Comparison of ENCODE assay signal across 14 mouse cellular contexts in the genomic region with DNA sequence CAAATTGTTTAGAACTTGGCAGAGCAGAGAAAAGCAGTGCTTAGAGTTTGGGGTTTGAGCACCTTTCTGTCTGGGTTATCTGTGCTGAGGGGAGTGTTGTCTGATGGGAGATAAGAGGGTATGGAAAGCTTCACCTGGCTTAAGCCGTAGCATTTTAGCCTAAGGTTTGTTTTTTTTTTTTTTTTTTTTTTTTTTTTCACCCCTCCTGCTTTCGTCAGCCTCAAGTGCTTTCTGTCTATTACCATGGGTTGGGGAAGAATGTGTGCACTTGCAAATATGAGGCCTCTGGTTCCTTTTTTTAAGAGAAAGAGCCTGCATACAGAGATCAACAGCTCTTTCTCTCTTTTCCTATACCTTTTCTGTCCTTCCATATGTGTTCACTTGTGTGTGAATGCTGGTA. TPM values are rescaled to one million over a fixed set of nuclear protein-coding genes. Genes with fewer than 3 reads are reported as not detected.
DNase-seq lines count a peak whose midpoint lies in the region; ATAC-seq and TF ChIP-seq lines count a peak whose summit lies in the region.
"Had no signal": no experiment of that assay in that cellular context is flagged by ENCODE, and none has a peak within 500 bp of the region (broad histone marks: within the 10 kb centered on the region; RNA-seq: fewer than 3 reads in every experiment).

No protein-coding gene starts in this region.

- no peak overlapping the region for H3K4me3 ChIP-seq in kidney, embryonic 15.5 days (replicated peaks)
- peak overlapping the region; percentile 90; the same call in 1 of the 2 replicates for H3K4me3 ChIP-seq in embryonic facial prominence, embryonic 10.5 days
- H3K4me3 ChIP-seq in forebrain, postnatal 0 days (ENCODE audit: low read depth, low read length) = no peak overlapping the region
- H3K4me3 ChIP-seq in midbrain, embryonic 13.5 days (replicated peaks) = no peak overlapping the region

- no peak for ATAC-seq in kidney, embryonic 15.5 days (replicated peaks; ENCODE audit: low FRiP score)
- no peak for ATAC-seq in forebrain, postnatal 0 days
- no peak for ATAC-seq in midbrain, embryonic 13.5 days
- ATAC-seq: intestine, embryonic 16.5 days had no signal

- H3K27ac ChIP-seq in kidney, embryonic 15.5 days = no peak overlapping the region
- H3K27ac ChIP-seq in embryonic facial prominence, embryonic 10.5 days (replicated peaks) = no peak overlapping the region
- no peak overlapping the region for H3K27ac ChIP-seq in forebrain, postnatal 0 days (ENCODE audit: low read depth, low read length)
- H3K27ac ChIP-seq in midbrain, embryonic 13.5 days = no peak overlapping the region

- H3K27me3 ChIP-seq in kidney, embryonic 15.5 days = no peaks in the 10 kb centered on the region
- H3K27me3 ChIP-seq in embryonic facial prominence, embryonic 10.5 days (replicated peaks; ENCODE audit: low read depth, poor library complexity, severe bottlenecking) = no peaks in the 10 kb centered on the region; the same call in 1 of the 2 replicates
- no peaks in the 10 kb centered on the region for H3K27me3 ChIP-seq in forebrain, postnatal 0 days (ENCODE audit: insufficient read depth, low read length)
- peaks cover under 1% of the 10 kb centered on the region; the same call in 1 of the 2 replicates for H3K27me3 ChIP-seq in midbrain, embryonic 13.5 days

- H3K9ac ChIP-seq in kidney, embryonic 15.5 days = no peak overlapping the region
- H3K9ac ChIP-seq in forebrain, postnatal 0 days = no peak overlapping the region
- H3K9ac ChIP-seq in midbrain, embryonic 13.5 days (replicated peaks) = no peak overlapping the region

- H3K4me1 ChIP-seq in kidney, embryonic 15.5 days = peaks cover 18% of the 10 kb centered on the region
- H3K4me1 ChIP-seq in embryonic facial prominence, embryonic 10.5 days = peaks cover 14% of the 10 kb centered on the region
- H3K4me1 ChIP-seq in forebrain, postnatal 0 days (ENCODE audit: insufficient read depth) = no peaks in the 10 kb centered on the region; the same call in 1 of the 2 replicates
- peaks cover 20% of the 10 kb centered on the region for H3K4me1 ChIP-seq in midbrain, embryonic 13.5 days (replicated peaks)

- no peak for TF ChIP-seq CTCF in forebrain, postnatal 0 days (IDR thresholded peaks at IDR 0.05; ENCODE audit: low read depth)

- H3K4me2 ChIP-seq in kidney, embryonic 15.5 days = peak overlapping the region; percentile 66; the same call in 1 of the 2 replicates
- H3K4me2 ChIP-seq in forebrain, postnatal 0 days (ENCODE audit: low read depth) = 0 out of 2 replicates have a peak overlapping the region, but pooled peaks have one; percentile 74
- peak overlapping the region; percentile 93 for H3K4me2 ChIP-seq in midbrain, embryonic 13.5 days (replicated peaks)

- 77% methylated on average over 2 of the region's 2 CpGs for WGBS in kidney, embryonic 15.5 days
- WGBS in embryonic facial prominence, embryonic 10.5 days = 91% methylated on average over 2 of the region's 2 CpGs
- WGBS in forebrain, postnatal 0 days = 88% methylated on average over 2 of the region's 2 CpGs
- WGBS in midbrain, embryonic 13.5 days = 92% methylated on average over 2 of the region's 2 CpGs

- peaks cover 42% of the 10 kb centered on the region for H3K36me3 ChIP-seq in kidney, embryonic 15.5 days
- H3K36me3 ChIP-seq in embryonic facial prominence, embryonic 10.5 days (replicated peaks) = peaks cover 45% of the 10 kb centered on the region
- peaks cover 28% of the 10 kb centered on the region for H3K36me3 ChIP-seq in forebrain, postnatal 0 days (ENCODE audit: insufficient read depth)
- H3K36me3 ChIP-seq in midbrain, embryonic 13.5 days = peaks cover 38% of the 10 kb centered on the region

- DNase-seq in kidney, adult 11 months = no peak
- no peak for DNase-seq in embryonic facial prominence, embryonic 10.5 days (ENCODE audit: low spot score)
- no peak for DNase-seq in forebrain, postnatal 0 days
- DNase-seq in layer of hippocampus, adult 8-10 months (ENCODE audit: low spot score in 2 of 2) = no peak
- no peak for DNase-seq in frontal cortex, postnatal 36 days (ENCODE audit: low spot score in 2 of 2)
- DNase-seq: embryo, embryonic 11 days; gastrocnemius, postnatal 10 days; lung, postnatal 14 days; spleen, adult 18-20 months; thymus, postnatal 25 days had no signal

- no peaks in the 10 kb centered on the region for H3K9me3 ChIP-seq in kidney, embryonic 15.5 days (replicated peaks)
- H3K9me3 ChIP-seq in embryonic facial prominence, embryonic 10.5 days = no peaks in the 10 kb centered on the region
- no peaks in the 10 kb centered on the region for H3K9me3 ChIP-seq in forebrain, postnatal 0 days (ENCODE audit: low read length)
- H3K9me3 ChIP-seq in midbrain, embryonic 13.5 days = no peaks in the 10 kb centered on the region
- H3K9me3 ChIP-seq: G1E had no signal

RNA-seq across cellular contexts. Expression of a gene that starts 2.9 kb away (rescaled TPM):
- 43.4 and 44.0 TPM in 2 replicates for polyA plus RNA-seq in kidney, embryonic 15.5 days (2015; fragmentation: Nextera tagmentation; extraction: Ambion mirVana)
- polyA plus RNA-seq in embryonic facial prominence, embryonic 10.5 days (2016; fragmentation: Nextera tagmentation; extraction: Ambion mirVana) = 71.4 and 75.2 TPM in 2 replicates
- 47.2 and 56.0 TPM in 2 replicates for total RNA-seq in forebrain, postnatal 0 days (2014; rRNA removed)
- polyA plus RNA-seq in forebrain, postnatal 0 days (2015; fragmentation: Nextera tagmentation; extraction: Ambion mirVana) = 18.1 and 19.5 TPM in 2 replicates
- polyA plus RNA-seq in midbrain, embryonic 13.5 days (2015; fragmentation: Nextera tagmentation; extraction: Ambion mirVana) = 39.6 and 45.6 TPM in 2 replicates
- total RNA-seq in layer of hippocampus, adult 8-10 months (2022) = 10 to 100 TPM; 44.8 to 64.3 (median 52.9) TPM
